21 mouse cellular contexts compared by ENCODE assay signal in genomic region chr10:16233612-16234106, GRCm38 (mm10).
"Had no signal": no experiment of that assay in that cellular context is flagged by ENCODE, and none has a peak within 500 bp of the region (broad histone marks: within the 10 kb centered on the region; RNA-seq: fewer than 3 reads in every experiment).

No protein-coding gene starts in this region.

- H3K36me3 ChIP-seq: liver, embryonic 13.5 days; liver, embryonic 15.5 days; lung, embryonic 15.5 days; midbrain, embryonic 13.5 days; midbrain, embryonic 15.5 days had no signal

- H3K4me1 ChIP-seq: liver, embryonic 13.5 days; liver, embryonic 15.5 days; lung, embryonic 15.5 days; megakaryocyte, embryonic 14.5 days; midbrain, embryonic 13.5 days; midbrain, embryonic 15.5 days had no signal

- H3K9me3 ChIP-seq: liver, embryonic 13.5 days; liver, embryonic 15.5 days; lung, embryonic 15.5 days; megakaryocyte, embryonic 14.5 days; midbrain, embryonic 13.5 days; midbrain, embryonic 15.5 days had no signal

- H3K9ac ChIP-seq: liver, embryonic 13.5 days; liver, embryonic 15.5 days; liver, postnatal 0 days; lung, embryonic 15.5 days; midbrain, embryonic 13.5 days; midbrain, embryonic 15.5 days had no signal

- H3K27me3 ChIP-seq: liver, embryonic 13.5 days; liver, embryonic 15.5 days; lung, embryonic 15.5 days; megakaryocyte, embryonic 14.5 days; midbrain, embryonic 13.5 days; midbrain, embryonic 15.5 days had no signal

- H3K4me3 ChIP-seq: liver, embryonic 13.5 days; liver, embryonic 15.5 days; lung, embryonic 15.5 days; megakaryocyte, embryonic 14.5 days; midbrain, embryonic 13.5 days; midbrain, embryonic 15.5 days had no signal

- ATAC-seq: liver, postnatal 0 days; lung, postnatal 0 days; midbrain, embryonic 13.5 days; midbrain, embryonic 15.5 days had no signal

- H3K4me2 ChIP-seq: liver, embryonic 11.5 days; liver, embryonic 13.5 days; liver, embryonic 15.5 days; lung, embryonic 15.5 days; midbrain, embryonic 11.5 days; midbrain, embryonic 13.5 days; midbrain, embryonic 15.5 days had no signal

- H3K27ac ChIP-seq: liver, embryonic 13.5 days; liver, embryonic 15.5 days; lung, embryonic 15.5 days; macrophage; midbrain, embryonic 13.5 days; midbrain, embryonic 15.5 days had no signal

- DNase-seq: liver, embryonic 13.5 days; liver, postnatal 0 days; lung, adult 2 months; lung, postnatal 14 days; lung, postnatal 36 days; right cerebral cortex, adult 18-20 months; right cerebral cortex, postnatal 25 days; right cerebral cortex, postnatal 4 days; spleen, adult 18-20 months; thymus, adult 18-20 months; thymus, postnatal 14 days; thymus, postnatal 36 days had no signal
